Comparison of ENCODE assay signal across 8 mouse cellular contexts in genomic region chr11:57800971-57801765, GRCm38 (mm10). TPM values are rescaled to one million over a fixed set of nuclear protein-coding genes. Genes with fewer than 3 reads are reported as not detected.
DNase-seq lines count a peak whose midpoint lies in the region; ATAC-seq lines count a peak whose summit lies in the region.

Gene Sap30l, plus strand, starts transcription at chr11:57801637.

- intact Hi-C loops in gastrocnemius, postnatal 14 days (cut with DNase I; ENCODE audit: low total_unique reads), result no loop called here
- intact Hi-C loops in left cerebral cortex, postnatal 10 days (cut with DNase I), result no loop called here

- peak; percentile 97 for ATAC-seq in inflammation-experienced regulatory T-cells, adult 6 months
- ATAC-seq in megakaryocyte-erythroid progenitor cell, adult 5-6 weeks (replicated peaks; ENCODE audit: low FRiP score, low TSS enrichment, poor library complexity, severe bottlenecking), result peak; percentile 100

- DNase-seq in adipocyte (ENCODE audit: low spot score), result peak; percentile 94
- DNase-seq in embryo, embryonic 10 days (ENCODE audit: low spot score), result peak; percentile 99
- DNase-seq in gastrocnemius, postnatal 14 days, result peak; percentile 97
- peak; percentile 96 to 97 for DNase-seq in left cerebral cortex, postnatal 10 days (ENCODE audit: extremely low spot score in 1 of 2, low spot score in 2 of 2)
- peak; percentile 96 for DNase-seq in right cerebral cortex, postnatal 25 days
- DNase-seq in urinary bladder, postnatal 4 days (ENCODE audit: low spot score in 2 of 2), result peak; percentile 94 to 96

RNA-seq across cellular contexts. Expression of gene Sap30l, which starts in this region (rescaled TPM):
- 10 to 100 TPM; 22.9 to 24.5 TPM for total RNA-seq in gastrocnemius, postnatal 14 days (2021)
- polyA plus RNA-seq in inflammation-experienced regulatory T-cells, adult 6 months (2017; shearing (Covaris generic)), result 1 to 10 TPM; 4.9 to 6.9 (median 6.7) TPM
- total RNA-seq in left cerebral cortex, postnatal 10 days (2021), result 10 to 100 TPM; 38.5 TPM
- 13.9 and 19.3 TPM in 2 replicates for total RNA-seq in megakaryocyte-erythroid progenitor cell, adult 5-6 weeks (2014; fragmentation: Nextera tagmentation)
- 11.8 and 18.7 TPM in 2 replicates for total RNA-seq in megakaryocyte-erythroid progenitor cell, adult 5-6 weeks (2017)

Comparison
In these comparisons a context has a peak if more than half of its experiments do, and no peak if none do; other contexts are left out.
1. Peak in every context shown above with its lines: DNase-seq and ATAC-seq.